Mouse (Mus musculus): ENCODE results near the gene Gtf2a2. TPM values are rescaled to one million over a fixed set of nuclear protein-coding genes. Genes with fewer than 3 reads are reported as not detected.

Gene Gtf2a2
- 38.9 and 40.9 TPM in 2 replicates for polyA plus RNA-seq (2012; rRNA removed; ENCODE audit: low replicate concordance)

GRCm38 (mm10) chr9:70012408-70012901 lies at the start of gene Gtf2a2:
Gene Gtf2a2, plus strand, starts transcription at chr9:70012550.

GRCm38 (mm10) chr9:69989303-69990121 lies 22.8 kb upstream of the Gtf2a2 start, which contains the start of gene Bnip2:
Gene Bnip2, plus strand, starts transcription at chr9:69989466.

GRCm38 (mm10) chr9:70037988-70038387 lies 25.6 kb downstream of the Gtf2a2 start, which contains the start of gene Gcnt3:
Gene Gcnt3, minus strand, starts transcription at chr9:70038088.

Other genes with a start within 250 kb of the Gtf2a2 start
- gene Bnip2, start 23.1 kb upstream of the Gtf2a2 start, polyA plus RNA-seq (2012; rRNA removed; ENCODE audit: low replicate concordance): 39.9 and 44.0 TPM in 2 replicates
- gene Gcnt3, start 25.5 kb downstream of the Gtf2a2 start, polyA plus RNA-seq (2012; rRNA removed; ENCODE audit: low replicate concordance): 6.5 TPM in 1 of 2 replicates, not detected in the other
- 0.40 and 0.67 TPM in 2 replicates for gene Fam81a, start 130.0 kb downstream of the Gtf2a2 start, polyA plus RNA-seq (2012; rRNA removed; ENCODE audit: low replicate concordance)
- gene Myo1e, start 194.8 kb downstream of the Gtf2a2 start, polyA plus RNA-seq (2012; rRNA removed; ENCODE audit: low replicate concordance): 8.1 and 12.2 TPM in 2 replicates